Mouse (Mus musculus): ENCODE measurements at regions not wholly inside any gene's neighbourhood (a gene's known extent, or its start where the extent isn't known, plus 50 kb on each side); places are given as distances from the start of the nearest gene placed in this dataset.

- peak overlapping the region; percentile 23 for H3K4me3 ChIP-seq
- no peaks in the 10 kb centered on the region for H3K9me3 ChIP-seq (replicated peaks)
- H3K27ac ChIP-seq, result peak overlapping the region; percentile 86
- peaks cover 38% of the 10 kb centered on the region for H3K4me1 ChIP-seq
- WGBS, result 1% methylated on average over 25 of the region's 25 CpGs
- H3K36me3 ChIP-seq, result no peaks in the 10 kb centered on the region
- ATAC-seq (ENCODE audit: low FRiP score), result peak; percentile 88
- peak overlapping the region; percentile 54 for H3K4me2 ChIP-seq (replicated peaks)
- H3K27me3 ChIP-seq, result peaks cover 35% of the 10 kb centered on the region
- peak overlapping the region; percentile 55 for H3K9ac ChIP-seq
Observed at GRCm38 (mm10) chr6:51172856-51173619, 259.4 kb upstream of the Nfe2l3 start.

- Histone ChIP-seq H3K4me2 (replicated peaks) (peak overlapping the region; percentile 54), H3K4me3 (peak overlapping the region; percentile 23), H3K9me3 (replicated peaks) (no peaks in the 10 kb centered on the region), H3K36me3 (no peaks in the 10 kb centered on the region), H3K9ac (peak overlapping the region; percentile 1; the same call in 1 of the 2 replicates), H3K27ac (peak overlapping the region; percentile 48), H3K4me1 (peaks cover 30% of the 10 kb centered on the region), H3K27me3 (peaks cover 39% of the 10 kb centered on the region)
- no peak for ATAC-seq (ENCODE audit: low FRiP score)
- 3% methylated on average over 28 of the region's 28 CpGs for WGBS
Observed at GRCm38 (mm10) chr6:51173620-51174442, 258.6 kb upstream of the Nfe2l3 start.

GRCm38 (mm10) chr6:51174443-51175021 is 257.9 kb upstream of the Nfe2l3 start:
- WGBS, result 3% methylated on average over 18 of the region's 18 CpGs

GRCm38 (mm10) chr6:51175616-51176590 is 256.6 kb upstream of the Nfe2l3 start:
- Histone ChIP-seq H3K4me3 (no peak overlapping the region), H3K27me3 (peaks cover 47% of the 10 kb centered on the region), H3K4me2 (replicated peaks) (no peak overlapping the region), H3K4me1 (peaks cover 23% of the 10 kb centered on the region), H3K9me3 (replicated peaks) (no peaks in the 10 kb centered on the region), H3K9ac (no peak overlapping the region), H3K27ac (no peak overlapping the region), H3K36me3 (no peaks in the 10 kb centered on the region)
- WGBS, result 6% methylated on average over 13 of the region's 13 CpGs
- ATAC-seq (ENCODE audit: low FRiP score), result no peak

More at GRCm38 (mm10) chr6:51174443-51175021, 257.9 kb upstream of the Nfe2l3 start:
- H3K36me3 ChIP-seq, result no peaks in the 10 kb centered on the region
- no peak overlapping the region for H3K9ac ChIP-seq
- peaks cover 28% of the 10 kb centered on the region for H3K4me1 ChIP-seq
- no peaks in the 10 kb centered on the region for H3K9me3 ChIP-seq (replicated peaks)
- ATAC-seq (ENCODE audit: low FRiP score), result no peak
- peaks cover 42% of the 10 kb centered on the region for H3K27me3 ChIP-seq
- H3K27ac ChIP-seq, result no peak overlapping the region
- no peak overlapping the region for H3K4me3 ChIP-seq
- H3K4me2 ChIP-seq (replicated peaks), result peak overlapping the region; percentile 54; the same call in 1 of the 2 replicates

GRCm38 (mm10) chr6:51176791-51177433 is 255.6 kb upstream of the Nfe2l3 start:
- 7% methylated on average over 6 of the region's 6 CpGs for WGBS
- Histone ChIP-seq H3K27ac (no peak overlapping the region), H3K9ac (no peak overlapping the region)

GRCm38 (mm10) chr6:51177701-51178060 is 254.8 kb upstream of the Nfe2l3 start:
- no peaks in the 10 kb centered on the region for H3K9me3 ChIP-seq (replicated peaks)
- H3K4me3 ChIP-seq, result no peak overlapping the region

More at GRCm38 (mm10) chr6:51176791-51177433, 255.6 kb upstream of the Nfe2l3 start:
- Histone ChIP-seq H3K36me3 (no peaks in the 10 kb centered on the region), H3K4me1 (peaks cover 20% of the 10 kb centered on the region), H3K27me3 (peaks cover 56% of the 10 kb centered on the region), H3K9me3 (replicated peaks) (no peaks in the 10 kb centered on the region), H3K4me2 (replicated peaks) (no peak overlapping the region), H3K4me3 (no peak overlapping the region)
- no peak for ATAC-seq (ENCODE audit: low FRiP score)

GRCm38 (mm10) chr6:51178061-51178791 is 254.2 kb upstream of the Nfe2l3 start:
- peaks cover 63% of the 10 kb centered on the region for H3K27me3 ChIP-seq
- H3K36me3 ChIP-seq, result no peaks in the 10 kb centered on the region
- no peaks in the 10 kb centered on the region for H3K9me3 ChIP-seq (replicated peaks)
- H3K27ac ChIP-seq, result no peak overlapping the region
- H3K4me3 ChIP-seq, result no peak overlapping the region
- ATAC-seq (ENCODE audit: low FRiP score), result peak; percentile 98
- H3K9ac ChIP-seq, result no peak overlapping the region
- peaks cover 15% of the 10 kb centered on the region for H3K4me1 ChIP-seq
- peak overlapping the region; percentile 39 for H3K4me2 ChIP-seq (replicated peaks)
- WGBS, result under 1% methylated on average over 30 of the region's 34 CpGs

More at GRCm38 (mm10) chr6:51177701-51178060, 254.8 kb upstream of the Nfe2l3 start:
- no peak for ATAC-seq (ENCODE audit: low FRiP score)
- under 1% methylated on average over 14 of the region's 14 CpGs for WGBS
- Histone ChIP-seq H3K36me3 (no peaks in the 10 kb centered on the region), H3K9ac (no peak overlapping the region), H3K4me1 (peaks cover 19% of the 10 kb centered on the region), H3K27ac (no peak overlapping the region), H3K27me3 (peaks cover 58% of the 10 kb centered on the region), H3K4me2 (replicated peaks) (peak overlapping the region; percentile 39)

- Histone ChIP-seq H3K36me3 (no peaks in the 10 kb centered on the region), H3K9me3 (replicated peaks) (no peaks in the 10 kb centered on the region), H3K4me2 (replicated peaks) (no peak overlapping the region), H3K4me3 (no peak overlapping the region), H3K27me3 (peaks cover 66% of the 10 kb centered on the region), H3K9ac (no peak overlapping the region), H3K27ac (no peak overlapping the region), H3K4me1 (peaks cover 8% of the 10 kb centered on the region)
- ATAC-seq (ENCODE audit: low FRiP score), result no peak; the same call in 1 of the 2 replicates
- WGBS, result 1% methylated on average over 17 of the region's 17 CpGs
Observed at GRCm38 (mm10) chr6:51178799-51179398, 253.6 kb upstream of the Nfe2l3 start.

- no peak for ATAC-seq (ENCODE audit: low FRiP score)
- Histone ChIP-seq H3K4me2 (replicated peaks) (no peak overlapping the region), H3K4me1 (no peaks in the 10 kb centered on the region)
Observed at GRCm38 (mm10) chr6:51179741-51180537, 252.5 kb upstream of the Nfe2l3 start.

More at GRCm38 (mm10) chr6:51179741-51180537, 252.5 kb upstream of the Nfe2l3 start:
- Histone ChIP-seq H3K4me3 (no peak overlapping the region), H3K27me3 (peaks cover 66% of the 10 kb centered on the region), H3K9me3 (replicated peaks) (no peaks in the 10 kb centered on the region), H3K27ac (no peak overlapping the region), H3K36me3 (no peaks in the 10 kb centered on the region), H3K9ac (no peak overlapping the region)
- WGBS, result 8% methylated on average over 17 of the region's 17 CpGs
